Mouse (Mus musculus) E14TG2a.4 (cell line): ENCODE measurements around the gene Plscr3.

Source experiments
- CTCF ChIP-seq: conservative IDR thresholded peaks from 2 replicates; pipeline ENCODE4 v1.5.1; 2014; ENCODE audit warnings: low read length
- NANOG ChIP-seq: IDR thresholded peaks from 2 replicates; pipeline ENCODE4 v1.6.1; 2014; ENCODE audit warnings: borderline replicate concordance, low read length, mixed read lengths

DNA sequence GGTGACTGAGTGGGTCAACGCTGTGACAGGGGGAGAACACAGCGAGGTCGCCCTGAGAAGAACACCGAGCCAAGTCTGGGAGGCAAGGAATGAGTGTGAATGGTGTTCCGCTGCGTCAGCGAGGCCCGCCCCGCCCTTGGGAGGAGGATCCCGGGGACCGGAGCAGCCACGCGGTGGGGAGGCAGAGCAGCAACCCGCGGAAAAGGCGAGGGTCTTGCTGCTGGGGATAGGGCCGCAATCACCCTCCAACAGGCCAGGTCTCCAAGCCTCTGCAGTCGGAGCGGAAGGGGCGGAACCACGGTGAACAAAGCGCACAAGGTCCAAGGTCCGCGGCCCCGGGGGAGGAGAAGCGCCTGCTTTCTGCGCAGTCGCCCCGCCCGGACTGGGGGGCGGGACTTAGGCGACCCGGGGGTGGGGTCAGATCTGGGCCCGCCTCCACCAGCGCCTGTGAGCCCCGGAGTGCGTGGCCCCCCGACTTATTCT lies at the start of gene Plscr3:
- TF ChIP-seq CTCF (no peak), NANOG (no peak)
